Mouse (Mus musculus): Measurements from ENCODE around the gene Itpr1. TPM values are rescaled to one million over a fixed set of nuclear protein-coding genes. Genes with fewer than 3 reads are reported as not detected.

The Itpr1 gene
- total RNA-seq (2023): 10 to 100 TPM; 41.3 to 60.5 TPM

GRCm38 (mm10) chr6:108212881-108213295 lies at the start of gene Itpr1:
Itpr1 (plus strand) TSS chr6:108213096.

GRCm38 (mm10) chr6:108184847-108185684 lies 27.8 kb upstream of the Itpr1 start, which contains the start of gene Sumf1:
Sumf1 (minus strand) TSS chr6:108185582.

Other genes with a start within 250 kb of the Itpr1 start
- 1 to 10 TPM; 1.3 to 2.5 TPM for gene Setmar, start 148.1 kb upstream of the Itpr1 start, total RNA-seq (2023)
- 10 to 100 TPM; 29.3 to 29.5 TPM for gene Sumf1, start 27.5 kb upstream of the Itpr1 start, total RNA-seq (2023)

Measured in neutrophil, adult 83 days (primary cell).